Mouse (Mus musculus) cortical plate, adult 2 months (tissue): ENCODE results near the gene Ggn.

ENCODE experiments used
- CTCF ChIP-seq: fragments of 200-500 bp; IDR thresholded peaks from 2 replicates; pipeline ENCODE4 v1.5.1; 2011; ENCODE audit warnings: mild to moderate bottlenecking, control low read depth, low read length; ENCODE audit not compliant: insufficient read depth; ENCODE audit errors: extremely low read depth
- POLR2A ChIP-seq: fragments of 200-500 bp; IDR thresholded peaks from 2 replicates; pipeline ENCODE4 v1.6.1; 2011; ENCODE audit warnings: mild to moderate bottlenecking, low read length, control low read depth; ENCODE audit not compliant: insufficient read depth; ENCODE audit errors: extremely low read depth

- TF ChIP-seq CTCF: no peak
- no peak for TF ChIP-seq POLR2A
These were observed 46.3 kb upstream of the Ggn start for GRCm38 (mm10) chr7:29123531-29124358.
